Mouse (Mus musculus): ENCODE data around the gene Mid1ip1.
A peak's percentile ranks its signal among the peaks of the same experiment; 100 is the strongest.

Gene Mid1ip1

GRCm38 (mm10) chrX:10714696-10715140 is at the start of gene Mid1ip1:
Gene Mid1ip1 (plus strand): TSS chrX:10715013.
- peak; percentile 95 for DNase-seq

GRCm38 (mm10) chrX:10694455-10695180 is 20.2 kb upstream of the Mid1ip1 start:
- DNase-seq = no peak

- DNase-seq = no peak
Measured at GRCm38 (mm10) chrX:10706728-10707127, 8.1 kb upstream of the Mid1ip1 start.

GRCm38 (mm10) chrX:10713839-10714637 is 775 bp upstream of the Mid1ip1 start:
- no peak for DNase-seq

- peak; percentile 88 for DNase-seq
Measured at GRCm38 (mm10) chrX:10716917-10717763, 2.3 kb downstream of the Mid1ip1 start.

GRCm38 (mm10) chrX:10718021-10718837 is 3.4 kb downstream of the Mid1ip1 start:
- peak; percentile 45 for DNase-seq

GRCm38 (mm10) chrX:10718838-10719539 is 4.2 kb downstream of the Mid1ip1 start:
- peak; percentile 71 for DNase-seq

- DNase-seq = no peak
Measured at GRCm38 (mm10) chrX:10720391-10720790, 5.6 kb downstream of the Mid1ip1 start.

- no peak for DNase-seq
Measured at GRCm38 (mm10) chrX:10724571-10724970, 9.8 kb downstream of the Mid1ip1 start.

GRCm38 (mm10) chrX:10729488-10729887 is 14.7 kb downstream of the Mid1ip1 start:
- peak; percentile 30 for DNase-seq

- DNase-seq = no peak
Measured at GRCm38 (mm10) chrX:10734453-10734852, 19.6 kb downstream of the Mid1ip1 start.

- DNase-seq = no peak
Measured at GRCm38 (mm10) chrX:10734874-10735273, 20.1 kb downstream of the Mid1ip1 start.

- DNase-seq = no peak
Measured at GRCm38 (mm10) chrX:10758866-10759265, 44.1 kb downstream of the Mid1ip1 start.

- DNase-seq = no peak
Measured at GRCm38 (mm10) chrX:10763476-10764016, 48.7 kb downstream of the Mid1ip1 start.
